Mouse (Mus musculus) brain, embryonic 14.5 days (tissue): ENCODE data around the gene Traf4.

Source experiments
- CTCF ChIP-seq: fragments of 200-500 bp; IDR thresholded peaks from 2 replicates; pipeline ENCODE4 v1.5.1; 2012; ENCODE audit warnings: inconsistent platforms, mild to moderate bottlenecking, moderate library complexity, borderline replicate concordance; ENCODE audit not compliant: insufficient read depth, insufficient read length; ENCODE audit errors: extremely low read depth
- POLR2A ChIP-seq: fragments of 200-500 bp; IDR thresholded peaks from 2 replicates; pipeline ENCODE4 v1.6.1; 2012; ENCODE audit warnings: mild to moderate bottlenecking, inconsistent platforms, borderline replicate concordance; ENCODE audit not compliant: poor library complexity, insufficient read depth, insufficient read length, severe bottlenecking; ENCODE audit errors: extremely low read depth

- TF ChIP-seq CTCF, result no peak
- TF ChIP-seq POLR2A, result no peak
Measured at GRCm38 (mm10) chr11:78211513-78211912, 46.1 kb upstream of the Traf4 start.
